Mouse (Mus musculus): Measurements from ENCODE around the gene Trarg1. TPM values are rescaled to one million over a fixed set of nuclear protein-coding genes. Genes with fewer than 3 reads are reported as not detected.

Trarg1 gene
- total RNA-seq, 2 experiments from 2014 or later = 4.6 TPM

Other genes starting within 250 kb of the Trarg1 start
- 10 to 100 TPM; 25.8 TPM for gene Abr, start 57.5 kb upstream of the Trarg1 start, total RNA-seq (2021)
- not detected for gene Bhlha9, start 7.3 kb upstream of the Trarg1 start, total RNA-seq (2021)
- gene Gosr1, start 83.8 kb downstream of the Trarg1 start, total RNA-seq (2021) = 10 to 100 TPM; 26.2 to 30.6 TPM
- 10 to 100 TPM; 43.3 to 44.9 TPM for gene Cpd, start 167.2 kb downstream of the Trarg1 start, total RNA-seq (2021)
- gene Tmigd1, start 222.4 kb downstream of the Trarg1 start, total RNA-seq (2021) = under 1 TPM; 0.22 to 0.27 TPM
- gene Blmh, start 245.0 kb downstream of the Trarg1 start, total RNA-seq (2021) = 10 to 100 TPM; 34.1 to 40.7 TPM